Mouse (Mus musculus) heart, postnatal 14 days (tissue): ENCODE results near the gene Spink2. TPM values are rescaled to one million over a fixed set of nuclear protein-coding genes. Genes with fewer than 3 reads are reported as not detected.

Experiments used
- DNase-seq, 2 experiments: peaks; one replicate each; pipeline ENCODE4 v3.0.0; 2021 to 2022
- intact Hi-C: fragments of 180-260 bp; cut with DNase I; formaldehyde crosslinking; loops from one replicate; pipeline ENCODE4 v1.15.1; 2025
- total RNA-seq, 2 experiments: library from RNA; stranded (reverse); gene quantifications; 2 replicates each; pipeline ENCODE4 v1.2.3; 2021

Spink2 gene
- total RNA-seq, 2 experiments from 2014 or later: 0.37 TPM; not detected in 1

GRCm38 (mm10) chr5:77155526-77155925 is 55.7 kb downstream of the Spink2 start:
- intact Hi-C loops: no loop called here
- DNase-seq: no peak

Other genes with a start within 250 kb of the Spink2 start
- gene Srp72, start 236.8 kb downstream of the Spink2 start, total RNA-seq: 10 to 100 TPM; 61.7 to 66.3 TPM
- gene Arl9, start 207.4 kb downstream of the Spink2 start, total RNA-seq: not detected
- gene Thegl, start 195.4 kb downstream of the Spink2 start, total RNA-seq: not detected
- 100 to 1,000 TPM; 496 to 513 TPM for gene Hopx, start 96.3 kb downstream of the Spink2 start, total RNA-seq
- gene Rest, start 54.0 kb upstream of the Spink2 start, total RNA-seq: 10 to 100 TPM; 17.4 to 18.1 TPM
- 10 to 100 TPM; 18.0 to 21.0 TPM for gene Noa1, start 98.6 kb upstream of the Spink2 start, total RNA-seq
- 10 to 100 TPM; 31.5 to 31.8 TPM for gene Polr2b, start 98.7 kb upstream of the Spink2 start, total RNA-seq
- gene Igfbp7, start 196.6 kb upstream of the Spink2 start, total RNA-seq: 100 to 1,000 TPM; 437 to 440 TPM